Mouse (Mus musculus) lung, postnatal 0 days (tissue): Measurements from ENCODE around the gene Dapk2. TPM values are rescaled to one million over a fixed set of nuclear protein-coding genes. Genes with fewer than 3 reads are reported as not detected.

ENCODE experiments used
- ATAC-seq: fragments of 200-750 bp; cut with Nextera tagmentation; 2 replicates; pipeline ENCODE4 v1.8.0; 2017; ENCODE audit warnings: moderate library complexity
- DNase-seq: peaks from one replicate; pipeline ENCODE4 v3.0.0-alpha.2; 2016; ENCODE audit warnings: low spot score
- H3K27ac ChIP-seq: fragments of 300-500 bp; sonication (generic); 2 replicates; pipeline ENCODE4 v1.5.1; 2014; ENCODE audit warnings: antibody characterized with exemption, mild to moderate bottlenecking, low read length, mixed read lengths
- H3K27me3 ChIP-seq: fragments of 300-500 bp; sonication (generic); replicated peaks from 2 replicates; pipeline ENCODE4 v1.6.1; 2014; ENCODE audit warnings: low read length, mixed read lengths; ENCODE audit not compliant: insufficient read depth
- H3K36me3 ChIP-seq: fragments of 300-500 bp; sonication (generic); 2 replicates; pipeline ENCODE4 v1.6.1; 2014; ENCODE audit warnings: low read length, mixed read lengths; ENCODE audit not compliant: insufficient read depth
- H3K4me1 ChIP-seq: fragments of 300-500 bp; sonication (generic); 2 replicates; pipeline ENCODE4 v1.6.1; 2014; ENCODE audit warnings: antibody characterized with exemption, low read depth, low read length, mixed read lengths; ENCODE audit not compliant: insufficient read depth
- H3K4me2 ChIP-seq: fragments of 300-500 bp; sonication (generic); replicated peaks from 2 replicates; pipeline ENCODE4 v1.6.1; 2014; ENCODE audit warnings: low read depth, mild to moderate bottlenecking, low read length, moderate library complexity, mixed read lengths
- H3K4me3 ChIP-seq: fragments of 300-500 bp; sonication (generic); 2 replicates; pipeline ENCODE4 v1.5.1; 2014; ENCODE audit warnings: low read depth, low read length
- H3K9ac ChIP-seq: fragments of 300-500 bp; sonication (generic); replicated peaks from 2 replicates; pipeline ENCODE4 v1.6.1; 2014; ENCODE audit warnings: low read depth, mild to moderate bottlenecking
- H3K9me3 ChIP-seq: fragments of 300-500 bp; sonication (generic); 2 replicates; pipeline ENCODE4 v1.6.1; 2016; ENCODE audit warnings: low read length, mixed read lengths
- CTCF ChIP-seq: IDR thresholded peaks from 2 replicates; pipeline ENCODE4 v1.5.1; 2016; ENCODE audit warnings: antibody characterized with exemption, mild to moderate bottlenecking
- EP300 ChIP-seq: IDR thresholded peaks from 2 replicates; pipeline ENCODE4 v1.6.1; 2016; ENCODE audit warnings: antibody characterized with exemption, mild to moderate bottlenecking, control low read depth
- WGBS: fragments of 180-500 bp; shearing (Covaris S2); extraction: QIAGEN DNeasy Blood & Tissue Kit; methylation state at CpG from one replicate; pipeline ENCODE4 v1.1.7; 2014; 5-methylcytosine and 5-hydroxymethylcytosine counted together
- polyA plus RNA-seq: library from polyadenylated mRNA; unstranded; fragments of >200 nt; fragmentation: Nextera tagmentation; extraction: Ambion mirVana; gene quantifications from 2 replicates; pipeline ENCODE4 v1.2.1, GENCODE M21; 2015

Gene Dapk2
- polyA plus RNA-seq, 1 experiment from 2014 or later: 60.9 TPM

- no peak overlapping the region for H3K4me3 ChIP-seq
- no peaks in the 10 kb centered on the region for H3K9me3 ChIP-seq
- H3K36me3 ChIP-seq: no peaks in the 10 kb centered on the region
- no peaks in the 10 kb centered on the region for H3K27me3 ChIP-seq
- TF ChIP-seq CTCF: no peak
- no peak for TF ChIP-seq EP300
- WGBS: 42% methylated on average over 1 of the region's 1 CpGs
- H3K27ac ChIP-seq: no peak overlapping the region
- H3K4me1 ChIP-seq: peaks cover 4% of the 10 kb centered on the region; the same call in 1 of the 2 replicates
- ATAC-seq (no peak), DNase-seq (no peak)
- no peak overlapping the region for H3K9ac ChIP-seq
- no peak overlapping the region for H3K4me2 ChIP-seq
These were observed 20.0 kb downstream of the Dapk2 start for GRCm38 (mm10) chr9:66177975-66178374.

DNA sequence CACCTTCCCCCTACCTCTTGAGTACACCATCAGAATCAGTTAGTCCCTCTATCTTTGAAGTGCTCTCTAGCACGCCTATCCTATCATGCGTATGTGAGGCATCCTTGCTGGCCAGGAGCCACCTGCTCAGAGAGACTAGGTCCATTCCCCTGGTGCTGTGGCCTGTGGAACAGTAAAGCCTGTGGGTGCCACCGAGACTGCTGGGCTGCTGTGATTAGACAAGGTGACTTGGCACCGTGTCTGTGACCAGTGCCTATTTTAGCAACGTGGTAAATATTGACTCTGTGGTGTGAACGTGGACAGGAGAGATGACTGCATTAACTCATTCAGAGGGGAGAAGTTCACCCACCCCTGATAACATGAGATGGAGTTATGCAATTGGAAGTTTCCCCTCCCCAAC, 21.8 kb downstream of the Dapk2 start:
- H3K36me3 ChIP-seq: no peaks in the 10 kb centered on the region
- WGBS: 44% methylated on average over 6 of the region's 6 CpGs
- no peak overlapping the region for H3K4me3 ChIP-seq
- TF ChIP-seq CTCF (no peak), EP300 (peak; percentile 31; the same call in 1 of the 2 replicates)
- H3K27ac ChIP-seq: peak overlapping the region; percentile 38; the same call in 1 of the 2 replicates
- DNase-seq (peak; percentile 55), ATAC-seq (peak; percentile 43)
- no peaks in the 10 kb centered on the region for H3K9me3 ChIP-seq
- H3K4me2 ChIP-seq: no peak overlapping the region
- no peak overlapping the region for H3K9ac ChIP-seq
- H3K27me3 ChIP-seq: no peaks in the 10 kb centered on the region
- peaks cover 4% of the 10 kb centered on the region; the same call in 1 of the 2 replicates for H3K4me1 ChIP-seq

GRCm38 (mm10) chr9:66181126-66181825, 23.3 kb downstream of the Dapk2 start:
- no peaks in the 10 kb centered on the region for H3K9me3 ChIP-seq
- peaks cover 4% of the 10 kb centered on the region; the same call in 1 of the 2 replicates for H3K4me1 ChIP-seq
- no peaks in the 10 kb centered on the region for H3K27me3 ChIP-seq
- H3K4me3 ChIP-seq: no peak overlapping the region
- TF ChIP-seq CTCF: no peak
- peak; percentile 93 for TF ChIP-seq EP300
- peak overlapping the region; percentile 79 for H3K27ac ChIP-seq
- no peak overlapping the region for H3K9ac ChIP-seq
- 45% methylated on average over 4 of the region's 4 CpGs for WGBS
- H3K36me3 ChIP-seq: no peaks in the 10 kb centered on the region
- peak; percentile 90 for DNase-seq
- 0 out of 2 replicates have a peak overlapping the region, but pooled peaks have one; percentile 11 for H3K4me2 ChIP-seq
- ATAC-seq: peak; percentile 94

DNA sequence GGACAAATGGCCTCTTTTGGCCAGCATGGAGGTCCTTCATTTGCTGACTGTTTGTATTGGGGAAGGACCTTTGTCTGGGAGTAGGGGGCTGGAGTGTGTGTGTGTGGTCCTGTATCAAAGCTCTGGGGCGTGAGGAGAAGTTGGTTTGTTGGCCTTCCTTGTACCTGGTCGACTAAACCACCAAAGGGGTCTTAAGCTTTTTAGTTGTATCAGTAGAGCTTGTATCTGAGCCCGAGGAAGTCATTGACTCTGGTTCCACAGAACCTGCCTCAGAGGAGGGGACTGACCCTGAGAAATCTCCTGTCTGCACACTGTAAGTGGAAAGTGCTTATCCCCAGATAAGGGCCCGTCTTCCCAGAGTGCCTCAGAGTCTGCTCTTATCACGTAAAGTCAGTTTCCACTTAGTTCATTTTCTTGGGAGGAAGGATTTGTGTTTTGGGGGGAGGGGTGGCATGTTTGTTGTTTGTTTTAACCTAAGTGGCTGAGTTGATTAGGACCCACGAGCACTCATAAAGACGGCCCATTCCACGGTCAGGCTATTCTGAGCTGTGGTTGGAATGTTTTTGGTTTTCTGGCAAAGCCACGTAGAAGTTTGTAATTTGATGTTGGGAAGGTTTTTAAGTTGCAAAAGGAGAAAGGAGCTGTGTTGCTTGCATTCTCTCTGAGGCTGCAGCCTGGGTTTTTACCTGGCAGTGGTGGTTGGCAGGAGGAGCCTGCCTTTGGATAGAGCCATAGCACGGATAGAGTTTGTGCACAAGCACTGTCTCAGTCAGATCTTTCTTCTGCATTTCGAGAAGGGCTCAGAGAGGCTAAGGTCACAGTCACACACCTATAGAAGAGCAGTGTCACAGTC, 24.0 kb downstream of the Dapk2 start:
- 30% methylated on average over 11 of the region's 11 CpGs for WGBS
- no peaks in the 10 kb centered on the region for H3K36me3 ChIP-seq
- no peak overlapping the region for H3K4me2 ChIP-seq
- H3K4me3 ChIP-seq: no peak overlapping the region
- H3K9ac ChIP-seq: no peak overlapping the region
- H3K27me3 ChIP-seq: no peaks in the 10 kb centered on the region
- no peaks in the 10 kb centered on the region for H3K9me3 ChIP-seq
- DNase-seq (no peak), ATAC-seq (peak; percentile 13; the same call in 1 of the 2 replicates)
- H3K4me1 ChIP-seq: peaks cover 4% of the 10 kb centered on the region; the same call in 1 of the 2 replicates
- peak overlapping the region; percentile 79 for H3K27ac ChIP-seq
- peak; percentile 61; the same call in 1 of the 2 replicates for TF ChIP-seq EP300
- TF ChIP-seq CTCF: no peak

DNA sequence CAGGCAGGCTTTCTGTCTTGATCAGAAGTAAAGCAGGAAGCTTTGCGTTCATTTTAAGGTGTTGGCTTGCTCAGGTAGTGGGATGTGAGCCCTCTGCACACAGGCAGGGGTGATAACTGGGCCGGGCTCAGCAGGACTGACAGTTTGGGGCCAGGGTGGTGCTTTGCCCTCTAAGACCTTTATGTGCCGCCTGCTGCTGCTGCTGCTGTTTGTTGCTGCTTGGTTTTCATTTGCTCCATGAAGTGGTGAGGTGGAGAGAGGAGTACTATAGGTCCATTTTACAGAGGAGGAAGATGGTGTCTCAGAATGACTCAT, 24.6 kb downstream of the Dapk2 start:
- Histone ChIP-seq H3K27ac (peak overlapping the region; percentile 79; the same call in 1 of the 2 replicates), H3K36me3 (no peaks in the 10 kb centered on the region), H3K4me3 (no peak overlapping the region), H3K4me2 (no peak overlapping the region), H3K27me3 (no peaks in the 10 kb centered on the region), H3K4me1 (peaks cover 4% of the 10 kb centered on the region; the same call in 1 of the 2 replicates), H3K9me3 (no peaks in the 10 kb centered on the region), H3K9ac (no peak overlapping the region)
- ATAC-seq (no peak), DNase-seq (no peak)
- 61% methylated on average over 3 of the region's 3 CpGs for WGBS
- no peak for TF ChIP-seq EP300
- no peak for TF ChIP-seq CTCF

GRCm38 (mm10) chr9:66183023-66183422, 25.0 kb downstream of the Dapk2 start:
- Histone ChIP-seq H3K4me2 (no peak overlapping the region), H3K4me1 (peaks cover 4% of the 10 kb centered on the region; the same call in 1 of the 2 replicates), H3K27ac (0 out of 2 replicates have a peak overlapping the region, but pooled peaks have one; percentile 79), H3K36me3 (no peaks in the 10 kb centered on the region), H3K9ac (no peak overlapping the region), H3K9me3 (no peaks in the 10 kb centered on the region), H3K4me3 (no peak overlapping the region), H3K27me3 (no peaks in the 10 kb centered on the region)
- no peak for ATAC-seq
- no peak for DNase-seq
- WGBS: 55% methylated on average over 3 of the region's 3 CpGs
- TF ChIP-seq EP300 (no peak), CTCF (no peak)
